Comparison of ENCODE assay signal across 10 mouse cellular contexts in the genomic region with DNA sequence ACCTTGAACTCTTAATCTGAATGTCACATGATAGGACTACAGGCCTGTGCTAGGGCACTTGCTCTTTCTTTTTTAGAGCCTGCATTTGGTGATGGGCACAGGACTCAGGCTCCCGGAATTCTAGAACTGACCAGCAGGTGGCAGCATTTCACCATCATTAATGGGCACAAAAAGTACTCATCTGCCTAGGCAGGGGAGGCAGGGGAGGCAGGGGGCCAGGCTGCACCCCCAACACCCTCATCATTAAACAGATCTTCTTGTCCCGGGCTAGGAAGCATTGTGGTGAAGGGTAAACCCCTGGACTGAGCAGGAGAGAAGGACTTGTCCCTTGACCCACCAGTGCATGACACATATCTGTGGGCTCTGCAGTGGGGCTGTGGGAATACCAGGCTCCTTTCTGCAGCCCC. TPM values are rescaled to one million over a fixed set of nuclear protein-coding genes. Genes with fewer than 3 reads are reported as not detected.
DNase-seq lines count a peak whose midpoint lies in the region; ATAC-seq and TF ChIP-seq lines count a peak whose summit lies in the region.
"Had no signal": no experiment of that assay in that cellular context is flagged by ENCODE, and none has a peak within 500 bp of the region (broad histone marks: within the 10 kb centered on the region; RNA-seq: fewer than 3 reads in every experiment).

No protein-coding gene starts in this region.

- no peaks in the 10 kb centered on the region for H3K36me3 ChIP-seq in liver, embryonic 13.5 days
- no peaks in the 10 kb centered on the region for H3K36me3 ChIP-seq in neural tube, embryonic 15.5 days
- H3K36me3 ChIP-seq: stomach, embryonic 15.5 days had no signal

- 2% methylated on average over 2 of the region's 2 CpGs for WGBS in liver, embryonic 13.5 days (ENCODE audit: insufficient replicate concordance)
- 0% methylated on average over 2 of the region's 2 CpGs for WGBS in neural tube, embryonic 15.5 days

- intact Hi-C loops in gastrocnemius, adult 2 months (cut with DNase I): loop anchor here (1.0 to 5.0 kb wide), 3 partner anchors 151 to 463 kb away; no protein-coding TSS in a partner anchor

- H3K4me1 ChIP-seq in liver, embryonic 13.5 days (replicated peaks): no peaks in the 10 kb centered on the region
- peaks cover 11% of the 10 kb centered on the region for H3K4me1 ChIP-seq in neural tube, embryonic 15.5 days
- H3K4me1 ChIP-seq: stomach, embryonic 15.5 days had no signal

- no peaks in the 10 kb centered on the region for H3K27me3 ChIP-seq in liver, embryonic 13.5 days
- peaks cover 2% of the 10 kb centered on the region; the same call in 1 of the 2 replicates for H3K27me3 ChIP-seq in neural tube, embryonic 15.5 days (replicated peaks)
- H3K27me3 ChIP-seq: stomach, embryonic 15.5 days had no signal

- H3K4me2 ChIP-seq in liver, embryonic 13.5 days: no peak overlapping the region
- no peak overlapping the region for H3K4me2 ChIP-seq in neural tube, embryonic 15.5 days
- H3K4me2 ChIP-seq: stomach, embryonic 15.5 days had no signal

- DNase-seq in 3T3-L1 (ENCODE audit: low read depth, low spot score) (peak; percentile 78), NIH3T3 (ENCODE audit: low read depth) (peak; percentile 76)
- peak; percentile 75 to 87 for DNase-seq in cerebellum, postnatal 4 days (ENCODE audit: low spot score in 2 of 2)
- peak; percentile 71 for DNase-seq in gastrocnemius, adult 2 months
- DNase-seq in kidney, postnatal 10 days: peak; percentile 81
- DNase-seq in liver, embryonic 13.5 days: peak; percentile 13
- DNase-seq in thymus, postnatal 0 days (ENCODE audit: low spot score): peak; percentile 87

- TF ChIP-seq CTCF in gastrocnemius, adult 2 months (IDR thresholded peaks at IDR 0.05): peak; percentile 79

- H3K27ac ChIP-seq in gastrocnemius, adult 2 months: no peak overlapping the region
- H3K27ac ChIP-seq in liver, embryonic 13.5 days: no peak overlapping the region
- no peak overlapping the region for H3K27ac ChIP-seq in neural tube, embryonic 15.5 days (replicated peaks)
- H3K27ac ChIP-seq: stomach, embryonic 15.5 days had no signal

- no peak for ATAC-seq in liver, embryonic 13.5 days (ENCODE audit: low read depth)
- peak; percentile 70 for ATAC-seq in neural tube, embryonic 15.5 days (ENCODE audit: low FRiP score)

- H3K9me3 ChIP-seq in liver, embryonic 13.5 days (replicated peaks): no peaks in the 10 kb centered on the region
- no peaks in the 10 kb centered on the region for H3K9me3 ChIP-seq in neural tube, embryonic 15.5 days (replicated peaks)
- H3K9me3 ChIP-seq: stomach, embryonic 15.5 days had no signal

- H3K4me3 ChIP-seq in gastrocnemius, adult 2 months: no peak overlapping the region
- H3K4me3 ChIP-seq in liver, embryonic 13.5 days (replicated peaks): no peak overlapping the region
- H3K4me3 ChIP-seq in neural tube, embryonic 15.5 days (replicated peaks): no peak overlapping the region
- H3K4me3 ChIP-seq: erythroblast, embryonic 14.5 days; stomach, embryonic 15.5 days had no signal

- no peak overlapping the region for H3K9ac ChIP-seq in liver, embryonic 13.5 days
- no peak overlapping the region for H3K9ac ChIP-seq in neural tube, embryonic 15.5 days (replicated peaks)
- H3K9ac ChIP-seq: stomach, embryonic 15.5 days had no signal

RNA-seq across cellular contexts. Expression of gene Trim29, which starts 29.0 kb away (rescaled TPM):
- not detected for total RNA-seq in gastrocnemius, adult 2 months (2021)
- polyA plus RNA-seq in liver, embryonic 13.5 days (2015; fragmentation: Nextera tagmentation; extraction: Ambion mirVana): 0.09 and 0.10 TPM in 2 replicates
- 0.18 and 14.8 TPM in 2 replicates for polyA plus RNA-seq in neural tube, embryonic 15.5 days (2015; fragmentation: Nextera tagmentation; extraction: Ambion mirVana)
- 54.0 and 60.0 TPM in 2 replicates for polyA plus RNA-seq in thymus, postnatal 0 days (2015; fragmentation: Nextera tagmentation; extraction: Ambion mirVana)
- polyA plus RNA-seq: erythroblast, embryonic 14.5 days had no signal

Comparison
In these comparisons a context has a peak if more than half of its experiments do, and no peak if none do; other contexts are left out.
1. DNase-seq: peak in every context shown above with its lines; median percentile 87 in thymus, postnatal 0 days; 81 in cerebellum, postnatal 4 days; 81 in kidney, postnatal 10 days; 78 in 3T3-L1; 76 in NIH3T3; 71 in gastrocnemius, adult 2 months; 13 in liver, embryonic 13.5 days.